Comparison of ENCODE assay signal across 11 mouse cellular contexts in genomic region chr10:12914203-12914602, GRCm38 (mm10).
"Had no signal": no experiment of that assay in that cellular context is flagged by ENCODE, and none has a peak within 500 bp of the region (broad histone marks: within the 10 kb centered on the region; RNA-seq: fewer than 3 reads in every experiment).

No protein-coding gene starts in this region.

- H3K27ac ChIP-seq: layer of hippocampus, adult 2 months; liver, embryonic 13.5 days had no signal

- H3K9me3 ChIP-seq: liver, embryonic 13.5 days had no signal

- H3K36me3 ChIP-seq: liver, embryonic 13.5 days had no signal

- H3K4me3 ChIP-seq: layer of hippocampus, adult 2 months; liver, embryonic 13.5 days had no signal

- H3K27me3 ChIP-seq: liver, embryonic 13.5 days had no signal

- DNase-seq: kidney, postnatal 14 days; layer of hippocampus, adult 9-11 months; liver, embryonic 13.5 days; lung, adult 2 months; lung, postnatal 14 days; lung, postnatal 4 days; midbrain, embryonic 14.5 days; thymus, adult 18-20 months; thymus, postnatal 36 days had no signal

- H3K4me2 ChIP-seq: liver, embryonic 13.5 days; midbrain, embryonic 11.5 days had no signal

- H3K9ac ChIP-seq: liver, embryonic 13.5 days had no signal
